Mouse (Mus musculus) small intestine, adult 2 months (tissue): ENCODE measurements around the gene Agrp.

Experiments used
- CTCF ChIP-seq: fragments of 200-500 bp; IDR thresholded peaks from 2 replicates; pipeline ENCODE4 v1.5.1; 2012; ENCODE audit warnings: low read depth, mild to moderate bottlenecking, control low read depth, inconsistent platforms, low read length, moderate library complexity, mixed read lengths; ENCODE audit not compliant: insufficient replicate concordance, insufficient read length; ENCODE audit errors: extremely low read depth
- POLR2A ChIP-seq: fragments of 200-500 bp; IDR thresholded peaks from 2 replicates; pipeline ENCODE4 v1.6.1; 2012; ENCODE audit warnings: low read depth, mild to moderate bottlenecking, control low read depth, inconsistent platforms, low read length, moderate library complexity

- no peak for TF ChIP-seq CTCF
- no peak for TF ChIP-seq POLR2A
These were observed 116.1 kb downstream of the Agrp start for GRCm38 (mm10) chr8:105521061-105521460.
